Mouse (Mus musculus) intestine, postnatal 0 days (tissue): Measurements from ENCODE around the gene Gaa. TPM values are rescaled to one million over a fixed set of nuclear protein-coding genes. Genes with fewer than 3 reads are reported as not detected.

Source experiments
- ATAC-seq: fragments of 200-750 bp; cut with Nextera tagmentation; 2 replicates; pipeline ENCODE4 v1.8.0; 2017; ENCODE audit warnings: mild to moderate bottlenecking, moderate TSS enrichment, moderate library complexity
- H3K27ac ChIP-seq: fragments of 300-500 bp; sonication (generic); 2 replicates; pipeline ENCODE4 v1.5.1; 2014; ENCODE audit warnings: mild to moderate bottlenecking, low read depth, low read length, moderate library complexity
- H3K27me3 ChIP-seq: fragments of 300-500 bp; sonication (generic); replicated peaks from 2 replicates; pipeline ENCODE4 v1.6.1; 2014; ENCODE audit warnings: low read length, mixed read lengths; ENCODE audit not compliant: control insufficient read depth, insufficient read depth
- H3K36me3 ChIP-seq: fragments of 300-500 bp; sonication (generic); 2 replicates; pipeline ENCODE4 v1.6.1; 2014; ENCODE audit warnings: mild to moderate bottlenecking, moderate library complexity; ENCODE audit not compliant: control insufficient read depth, insufficient read depth
- H3K4me1 ChIP-seq: fragments of 300-500 bp; sonication (generic); replicated peaks from 2 replicates; pipeline ENCODE4 v1.6.1; 2014; ENCODE audit warnings: antibody characterized with exemption, low read length, mixed read lengths; ENCODE audit not compliant: control insufficient read depth, insufficient read depth
- H3K4me2 ChIP-seq: fragments of 300-500 bp; sonication (generic); replicated peaks from 2 replicates; pipeline ENCODE4 v1.6.1; 2014; ENCODE audit warnings: low read depth, mild to moderate bottlenecking, moderate library complexity
- H3K4me3 ChIP-seq: fragments of 300-500 bp; sonication (generic); 2 replicates; pipeline ENCODE4 v1.5.1; 2014; ENCODE audit warnings: low read depth, low read length
- H3K9ac ChIP-seq: fragments of 300-500 bp; sonication (generic); 2 replicates; pipeline ENCODE4 v1.6.1; 2014; ENCODE audit warnings: mild to moderate bottlenecking, low read depth, low read length
- H3K9me3 ChIP-seq: fragments of 300-500 bp; sonication (generic); 2 replicates; pipeline ENCODE4 v1.6.1; 2016; ENCODE audit warnings: mixed run types; ENCODE audit not compliant: control insufficient read depth
- CTCF ChIP-seq: sonication (generic); IDR thresholded peaks from 2 replicates; pipeline ENCODE4 v1.5.1; 2016; ENCODE audit warnings: low read depth, mild to moderate bottlenecking, control low read depth, antibody characterized with exemption, moderate library complexity
- WGBS: fragments of 180-500 bp; shearing (Covaris S2); extraction: QIAGEN DNeasy Blood & Tissue Kit; methylation state at CpG from one replicate; pipeline ENCODE4 v1.1.7; 2014; 5-methylcytosine and 5-hydroxymethylcytosine counted together
- polyA plus RNA-seq: library from polyadenylated mRNA; unstranded; fragments of >200 nt; fragmentation: Nextera tagmentation; extraction: Ambion mirVana; gene quantifications from 2 replicates; pipeline ENCODE4 v1.2.1, GENCODE M21; 2015

Gaa gene
- polyA plus RNA-seq, 1 experiment from 2014 or later, result 71.6 TPM

- H3K9ac ChIP-seq, result no peak overlapping the region
- H3K9me3 ChIP-seq, result no peaks in the 10 kb centered on the region
- H3K27ac ChIP-seq, result no peak overlapping the region
- 0 out of 2 replicates have a peak, but pooled peaks have one; percentile 14 for ATAC-seq
- H3K4me2 ChIP-seq, result no peak overlapping the region
- H3K4me3 ChIP-seq, result no peak overlapping the region
- TF ChIP-seq CTCF, result peak; percentile 18; the same call in 1 of the 2 replicates
- no peaks in the 10 kb centered on the region for H3K36me3 ChIP-seq
- no peaks in the 10 kb centered on the region for H3K4me1 ChIP-seq
- no peaks in the 10 kb centered on the region for H3K27me3 ChIP-seq
- 53% methylated on average over 13 of the region's 13 CpGs for WGBS
These were observed 39.3 kb downstream of the Gaa start for GRCm38 (mm10) chr11:119306762-119307657.

GRCm38 (mm10) chr11:119307658-119307867 lies 39.9 kb downstream of the Gaa start, which contains the start of gene Card14:
TSS of gene Card14 (plus strand) at chr11:119307768.
- TF ChIP-seq CTCF, result no peak
- WGBS, result 52% methylated on average over 1 of the region's 1 CpGs
- ATAC-seq, result no peak

GRCm38 (mm10) chr11:119307916-119308315 lies 40.2 kb downstream of the Gaa start:
- Histone ChIP-seq H3K4me3 (no peak overlapping the region), H3K4me2 (no peak overlapping the region)
- 34% methylated on average over 11 of the region's 11 CpGs for WGBS

More at GRCm38 (mm10) chr11:119307658-119307867, 39.9 kb downstream of the Gaa start, which contains the start of gene Card14:
- H3K4me3 ChIP-seq, result no peak within 1 kb of the TSS
- no peaks in the 10 kb centered on the region for H3K36me3 ChIP-seq
- no peaks in the 10 kb centered on the region for H3K4me1 ChIP-seq
- no peak within 1 kb of the TSS for H3K4me2 ChIP-seq
- no peak within 1 kb of the TSS for H3K9ac ChIP-seq
- H3K9me3 ChIP-seq, result no peaks in the 10 kb centered on the region
- H3K27me3 ChIP-seq, result no peaks in the 10 kb centered on the region
- H3K27ac ChIP-seq, result no peak within 1 kb of the TSS

GRCm38 (mm10) chr11:119310621-119311020 lies 42.9 kb downstream of the Gaa start:
- 15% methylated on average over 10 of the region's 10 CpGs for WGBS
- no peak for ATAC-seq

More at GRCm38 (mm10) chr11:119307916-119308315, 40.2 kb downstream of the Gaa start:
- TF ChIP-seq CTCF, result no peak
- H3K9ac ChIP-seq, result no peak overlapping the region
- no peaks in the 10 kb centered on the region for H3K36me3 ChIP-seq
- H3K27me3 ChIP-seq, result no peaks in the 10 kb centered on the region
- no peak for ATAC-seq
- no peaks in the 10 kb centered on the region for H3K9me3 ChIP-seq
- H3K4me1 ChIP-seq, result no peaks in the 10 kb centered on the region
- no peak overlapping the region for H3K27ac ChIP-seq

GRCm38 (mm10) chr11:119314252-119314936 lies 46.7 kb downstream of the Gaa start:
- Histone ChIP-seq H3K4me2 (peak overlapping the region; percentile 64), H3K4me1 (no peaks in the 10 kb centered on the region), H3K27ac (peak overlapping the region; percentile 93), H3K36me3 (0 out of 2 replicates have a peak, but pooled peaks cover 13% of the 10 kb centered on the region), H3K9me3 (no peaks in the 10 kb centered on the region), H3K4me3 (peak overlapping the region; percentile 41), H3K9ac (peak overlapping the region; percentile 47), H3K27me3 (no peaks in the 10 kb centered on the region)
- ATAC-seq, result peak; percentile 95
- TF ChIP-seq CTCF, result no peak
- 34% methylated on average over 17 of the region's 17 CpGs for WGBS

More at GRCm38 (mm10) chr11:119310621-119311020, 42.9 kb downstream of the Gaa start:
- Histone ChIP-seq H3K4me2 (no peak overlapping the region), H3K4me1 (no peaks in the 10 kb centered on the region), H3K4me3 (no peak overlapping the region), H3K27me3 (no peaks in the 10 kb centered on the region), H3K9me3 (no peaks in the 10 kb centered on the region), H3K9ac (no peak overlapping the region), H3K36me3 (no peaks in the 10 kb centered on the region), H3K27ac (no peak overlapping the region)
- TF ChIP-seq CTCF, result no peak

- Histone ChIP-seq H3K4me2 (no peak overlapping the region), H3K9ac (no peak overlapping the region), H3K27ac (no peak overlapping the region), H3K27me3 (no peaks in the 10 kb centered on the region), H3K4me1 (no peaks in the 10 kb centered on the region), H3K9me3 (no peaks in the 10 kb centered on the region), H3K36me3 (0 out of 2 replicates have a peak, but pooled peaks cover 13% of the 10 kb centered on the region), H3K4me3 (no peak overlapping the region)
- 80% methylated on average over 4 of the region's 4 CpGs for WGBS
- ATAC-seq, result no peak
- no peak for TF ChIP-seq CTCF
These were observed 49.0 kb downstream of the Gaa start for GRCm38 (mm10) chr11:119316720-119317119.
